Mouse (Mus musculus): ENCODE measurements around the gene Rhoh.

The Rhoh gene

GRCm38 (mm10) chr5:65895764-65896163, 34.8 kb downstream of the Rhoh start:
- no peak for DNase-seq (ENCODE audit: low spot score)

- DNase-seq (ENCODE audit: low spot score) = no peak
These were observed 36.7 kb downstream of the Rhoh start for GRCm38 (mm10) chr5:65897731-65898130.

GRCm38 (mm10) chr5:65898683-65899082, 37.7 kb downstream of the Rhoh start:
- DNase-seq (ENCODE audit: low spot score) = no peak

GRCm38 (mm10) chr5:65900113-65900512, 39.1 kb downstream of the Rhoh start:
- no peak for DNase-seq (ENCODE audit: low spot score)

- no peak for DNase-seq (ENCODE audit: low spot score)
These were observed 39.9 kb downstream of the Rhoh start for GRCm38 (mm10) chr5:65900862-65901265.

GRCm38 (mm10) chr5:65901868-65902418, 40.9 kb downstream of the Rhoh start:
- DNase-seq (ENCODE audit: low spot score) = no peak

GRCm38 (mm10) chr5:65902811-65903210, 41.8 kb downstream of the Rhoh start:
- no peak for DNase-seq (ENCODE audit: low spot score)

GRCm38 (mm10) chr5:65904476-65904875, 43.5 kb downstream of the Rhoh start:
- no peak for DNase-seq (ENCODE audit: low spot score)

GRCm38 (mm10) chr5:65908751-65909150, 47.7 kb downstream of the Rhoh start:
- no peak for DNase-seq (ENCODE audit: low spot score)

GRCm38 (mm10) chr5:65909321-65909720, 48.3 kb downstream of the Rhoh start:
- DNase-seq (ENCODE audit: low spot score) = no peak

- no peak for DNase-seq (ENCODE audit: low spot score)
These were observed 49.4 kb downstream of the Rhoh start for GRCm38 (mm10) chr5:65910398-65910797.

- DNase-seq (ENCODE audit: low spot score) = no peak
These were observed 50.7 kb downstream of the Rhoh start for GRCm38 (mm10) chr5:65911676-65912075.

- no peak for DNase-seq (ENCODE audit: low spot score)
These were observed 51.2 kb downstream of the Rhoh start for GRCm38 (mm10) chr5:65912201-65912600.

- DNase-seq (ENCODE audit: low spot score) = no peak
These were observed 52.1 kb downstream of the Rhoh start for GRCm38 (mm10) chr5:65913126-65913525.

GRCm38 (mm10) chr5:65914342-65914741, 53.3 kb downstream of the Rhoh start:
- no peak for DNase-seq (ENCODE audit: low spot score)

- no peak for DNase-seq (ENCODE audit: low spot score)
These were observed 55.9 kb downstream of the Rhoh start for GRCm38 (mm10) chr5:65916930-65917329.

- no peak for DNase-seq (ENCODE audit: low spot score)
These were observed 57.6 kb downstream of the Rhoh start for GRCm38 (mm10) chr5:65918601-65919000.

GRCm38 (mm10) chr5:65919326-65919725, 58.3 kb downstream of the Rhoh start:
- no peak for DNase-seq (ENCODE audit: low spot score)

- no peak for DNase-seq (ENCODE audit: low spot score)
These were observed 58.9 kb downstream of the Rhoh start for GRCm38 (mm10) chr5:65919904-65920303.

GRCm38 (mm10) chr5:65920701-65921426, 59.9 kb downstream of the Rhoh start:
- no peak for DNase-seq (ENCODE audit: low spot score)

- DNase-seq (ENCODE audit: low spot score) = no peak
These were observed 60.6 kb downstream of the Rhoh start for GRCm38 (mm10) chr5:65921477-65922138.

- DNase-seq (ENCODE audit: low spot score) = no peak
These were observed 65.7 kb downstream of the Rhoh start for GRCm38 (mm10) chr5:65926666-65927065.

- no peak for DNase-seq (ENCODE audit: low spot score)
These were observed 68.1 kb downstream of the Rhoh start for GRCm38 (mm10) chr5:65929162-65929561.
